Mouse (Mus musculus): Measurements from ENCODE around the gene Pcca. TPM values are rescaled to one million over a fixed set of nuclear protein-coding genes. Genes with fewer than 3 reads are reported as not detected.
"Not testable (repeated sequence)": the region's sequence is repeated elsewhere in the genome, so short reads cannot be mapped to it uniquely, and the experiment has no call there.

The Pcca gene
- polyA plus RNA-seq, 1 experiment = 84.5 TPM

DNA sequence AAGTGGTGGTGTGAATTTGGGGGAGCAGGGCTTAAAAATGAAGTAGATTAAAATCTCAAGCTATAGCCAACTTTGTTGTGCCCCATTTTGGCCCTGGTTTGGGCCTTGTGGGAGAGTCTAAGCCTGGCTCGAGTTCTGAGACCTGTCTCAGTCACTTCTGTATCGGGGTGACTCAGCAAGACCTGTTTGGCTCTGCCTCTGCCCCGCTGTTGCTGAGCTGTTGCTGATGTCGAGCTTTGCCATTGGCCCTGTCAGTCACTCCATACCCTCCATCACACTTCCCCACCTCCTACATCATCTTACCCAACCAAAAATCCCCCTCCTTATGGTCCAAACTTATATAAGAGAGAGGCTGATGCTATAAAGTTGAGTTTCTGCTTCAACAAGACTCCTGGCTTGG, 5.6 kb upstream of the Pcca start:
- WGBS = 77% methylated on average over 4 of the region's 4 CpGs
- no peak for DNase-seq
- no peaks in the 10 kb centered on the region for H3K4me1 ChIP-seq (ENCODE audit: control insufficient read depth, insufficient read depth, low read length)
- H3K4me3 ChIP-seq (replicated peaks; ENCODE audit: insufficient read depth, low read depth, low read length) = no peak overlapping the region
- no peaks in the 10 kb centered on the region for H3K27me3 ChIP-seq (ENCODE audit: control insufficient read depth, insufficient read depth, low read length)
- no peak for TF ChIP-seq CTCF (IDR thresholded peaks at IDR 0.05; ENCODE audit: borderline replicate concordance, insufficient read depth, low read depth, low read length)
- TF ChIP-seq POLR2A (IDR thresholded peaks at IDR 0.05; ENCODE audit: borderline replicate concordance, insufficient read depth, low read length) = no peak
- H3K27ac ChIP-seq (ENCODE audit: insufficient read depth, low read length) = no peak overlapping the region

DNA sequence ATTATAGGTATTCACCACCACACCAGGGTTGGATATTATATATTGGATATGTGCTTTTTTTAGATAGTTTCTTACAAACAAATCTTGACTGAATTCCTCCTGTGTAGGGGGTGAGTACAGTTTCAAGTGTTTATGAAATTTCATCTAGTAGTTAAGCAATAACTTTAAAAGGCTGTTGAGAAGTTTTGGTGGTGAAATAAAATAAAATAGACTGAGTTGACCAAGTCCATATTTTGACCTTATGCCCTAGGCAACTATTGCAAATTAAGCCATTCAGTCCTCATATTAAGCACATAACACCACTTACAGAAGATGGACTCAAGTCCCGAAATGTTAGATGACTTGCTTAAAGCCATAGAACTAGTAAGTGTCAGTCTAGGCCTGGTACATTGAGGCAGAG, 1.9 kb downstream of the Pcca start:
- 96% methylated on average over 1 of the region's 1 CpGs for WGBS
- Histone ChIP-seq H3K27me3 (ENCODE audit: control insufficient read depth, insufficient read depth, low read length) (no peaks in the 10 kb centered on the region), H3K27ac (ENCODE audit: insufficient read depth, low read length) (no peak overlapping the region), H3K4me3 (replicated peaks; ENCODE audit: insufficient read depth, low read depth, low read length) (no peak overlapping the region), H3K4me1 (ENCODE audit: control insufficient read depth, insufficient read depth, low read length) (peaks cover 7% of the 10 kb centered on the region)
- no peak for TF ChIP-seq CTCF (IDR thresholded peaks at IDR 0.05; ENCODE audit: borderline replicate concordance, insufficient read depth, low read depth, low read length)
- DNase-seq = no peak

DNA sequence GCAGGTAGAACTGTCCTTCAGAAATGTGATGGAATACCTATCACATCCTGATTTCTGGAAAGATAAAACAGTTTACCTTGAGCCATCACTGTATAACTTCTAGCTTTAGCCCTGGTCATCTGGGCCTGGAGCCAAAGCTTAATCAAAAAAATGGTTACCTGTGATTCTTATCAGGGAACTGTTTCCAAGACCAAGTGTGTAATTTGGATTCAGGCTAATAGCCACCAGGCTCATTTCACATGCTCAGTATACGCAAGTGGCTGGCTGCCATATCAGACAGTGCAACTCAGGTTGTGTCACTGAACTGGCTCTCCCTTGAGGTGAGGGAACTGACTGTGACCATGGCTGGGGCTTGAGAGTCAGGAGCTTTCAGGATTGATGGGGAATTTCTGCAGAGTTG, 14.3 kb downstream of the Pcca start:
- Histone ChIP-seq H3K4me3 (replicated peaks; ENCODE audit: insufficient read depth, low read depth, low read length) (no peak overlapping the region), H3K27me3 (ENCODE audit: control insufficient read depth, insufficient read depth, low read length) (no peaks in the 10 kb centered on the region), H3K4me1 (ENCODE audit: control insufficient read depth, insufficient read depth, low read length) (no peaks in the 10 kb centered on the region), H3K27ac (ENCODE audit: insufficient read depth, low read length) (no peak overlapping the region)
- DNase-seq = no peak
- TF ChIP-seq POLR2A (IDR thresholded peaks at IDR 0.05; ENCODE audit: borderline replicate concordance, insufficient read depth, low read length) (no peak), CTCF (IDR thresholded peaks at IDR 0.05; ENCODE audit: borderline replicate concordance, insufficient read depth, low read depth, low read length) (no peak)
- 48% methylated on average over 1 of the region's 1 CpGs for WGBS

DNA sequence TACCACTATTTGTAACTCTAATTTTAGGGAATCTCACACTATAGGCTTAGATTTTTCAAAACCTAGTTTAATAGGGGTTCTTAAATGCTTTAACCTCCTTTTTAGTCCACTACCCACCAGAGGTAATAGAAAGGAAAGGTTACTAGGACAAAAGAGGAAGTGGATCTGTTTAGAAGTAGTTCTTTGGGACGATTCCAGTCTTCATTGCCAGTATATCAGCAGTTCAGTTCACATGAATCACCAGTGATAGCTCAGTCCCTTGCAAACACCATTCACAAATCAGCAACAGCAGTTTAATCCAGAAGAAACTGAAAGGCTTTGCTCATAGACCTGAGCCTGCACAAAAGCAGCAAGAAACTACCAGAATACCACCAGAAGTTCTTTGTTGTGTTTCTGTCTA, 14.8 kb downstream of the Pcca start:
- WGBS = 85% methylated on average over 1 of the region's 1 CpGs
- no peak for TF ChIP-seq CTCF (IDR thresholded peaks at IDR 0.05; ENCODE audit: borderline replicate concordance, insufficient read depth, low read depth, low read length)
- Histone ChIP-seq H3K27me3 (ENCODE audit: control insufficient read depth, insufficient read depth, low read length) (no peaks in the 10 kb centered on the region), H3K27ac (ENCODE audit: insufficient read depth, low read length) (no peak overlapping the region), H3K4me1 (ENCODE audit: control insufficient read depth, insufficient read depth, low read length) (no peaks in the 10 kb centered on the region), H3K4me3 (replicated peaks; ENCODE audit: insufficient read depth, low read depth, low read length) (no peak overlapping the region)
- no peak for DNase-seq

DNA sequence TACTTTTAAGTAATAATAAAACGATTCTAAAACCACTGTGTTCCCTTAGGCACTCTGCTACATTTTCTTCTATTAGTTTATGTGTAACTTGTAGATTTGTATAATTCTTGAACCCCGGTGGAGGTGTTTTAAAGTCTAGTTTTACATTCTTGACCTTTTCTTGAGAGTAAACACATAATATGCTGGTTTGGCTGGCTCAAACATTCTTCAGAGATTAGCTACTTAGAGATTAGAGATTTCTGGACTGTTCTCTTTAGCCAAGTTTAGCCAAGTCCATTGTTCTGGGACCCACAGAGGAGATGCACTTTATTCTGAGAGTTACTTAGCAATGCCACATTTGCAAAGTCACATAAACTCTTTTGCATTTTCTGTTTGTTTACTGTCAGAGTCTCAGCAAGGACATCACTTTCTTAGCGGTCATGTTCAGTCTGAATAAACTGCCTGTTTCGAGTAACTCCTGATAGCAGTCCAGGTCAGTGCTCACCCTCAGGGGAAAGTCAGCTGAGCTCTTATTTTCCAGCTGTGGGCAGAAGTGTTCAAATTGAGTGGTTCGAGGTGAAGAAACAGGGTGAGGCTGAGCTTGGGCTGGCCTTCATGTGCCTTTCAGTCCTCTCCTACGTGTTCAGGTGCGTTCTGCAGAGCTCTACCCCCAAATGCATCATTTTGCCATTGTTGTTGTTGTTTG, 18.8 kb downstream of the Pcca start:
- no peak for DNase-seq
- WGBS = 84% methylated on average over 7 of the region's 7 CpGs
- H3K27ac ChIP-seq (ENCODE audit: insufficient read depth, low read length) = no peak overlapping the region
- TF ChIP-seq POLR2A (IDR thresholded peaks at IDR 0.05; ENCODE audit: borderline replicate concordance, insufficient read depth, low read length) (no peak), CTCF (IDR thresholded peaks at IDR 0.05; ENCODE audit: borderline replicate concordance, insufficient read depth, low read depth, low read length) (no peak)
- H3K27me3 ChIP-seq (ENCODE audit: control insufficient read depth, insufficient read depth, low read length) = no peaks in the 10 kb centered on the region
- no peaks in the 10 kb centered on the region for H3K4me1 ChIP-seq (ENCODE audit: control insufficient read depth, insufficient read depth, low read length)
- H3K4me3 ChIP-seq (replicated peaks; ENCODE audit: insufficient read depth, low read depth, low read length) = no peak overlapping the region

DNA sequence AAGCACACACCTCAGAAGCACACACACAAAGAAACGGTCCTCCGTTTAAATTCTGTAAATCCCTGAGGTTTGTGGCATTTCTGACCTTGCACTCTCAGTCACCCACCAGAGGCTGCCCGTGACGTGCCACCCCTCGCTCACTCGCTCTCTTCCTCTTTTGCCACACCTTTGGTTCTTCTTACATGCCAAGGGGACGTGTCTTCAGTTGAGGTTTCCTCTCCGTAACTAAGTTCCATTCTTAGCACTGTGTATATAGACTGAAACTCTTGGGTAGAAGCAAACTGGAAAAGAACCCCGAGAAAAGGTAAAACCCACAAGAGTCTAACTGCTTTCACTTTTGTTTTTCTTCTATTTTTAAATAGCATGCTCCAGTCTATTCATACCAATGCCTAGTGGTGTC, 23.2 kb downstream of the Pcca start:
- Histone ChIP-seq H3K4me3 (replicated peaks; ENCODE audit: insufficient read depth, low read depth, low read length) (no peak overlapping the region), H3K27me3 (ENCODE audit: control insufficient read depth, insufficient read depth, low read length) (no peaks in the 10 kb centered on the region), H3K4me1 (ENCODE audit: control insufficient read depth, insufficient read depth, low read length) (no peaks in the 10 kb centered on the region), H3K27ac (ENCODE audit: insufficient read depth, low read length) (no peak overlapping the region)
- no peak for DNase-seq
- TF ChIP-seq CTCF (IDR thresholded peaks at IDR 0.05; ENCODE audit: borderline replicate concordance, insufficient read depth, low read depth, low read length) (no peak), POLR2A (IDR thresholded peaks at IDR 0.05; ENCODE audit: borderline replicate concordance, insufficient read depth, low read length) (no peak)
- WGBS = 94% methylated on average over 9 of the region's 9 CpGs

DNA sequence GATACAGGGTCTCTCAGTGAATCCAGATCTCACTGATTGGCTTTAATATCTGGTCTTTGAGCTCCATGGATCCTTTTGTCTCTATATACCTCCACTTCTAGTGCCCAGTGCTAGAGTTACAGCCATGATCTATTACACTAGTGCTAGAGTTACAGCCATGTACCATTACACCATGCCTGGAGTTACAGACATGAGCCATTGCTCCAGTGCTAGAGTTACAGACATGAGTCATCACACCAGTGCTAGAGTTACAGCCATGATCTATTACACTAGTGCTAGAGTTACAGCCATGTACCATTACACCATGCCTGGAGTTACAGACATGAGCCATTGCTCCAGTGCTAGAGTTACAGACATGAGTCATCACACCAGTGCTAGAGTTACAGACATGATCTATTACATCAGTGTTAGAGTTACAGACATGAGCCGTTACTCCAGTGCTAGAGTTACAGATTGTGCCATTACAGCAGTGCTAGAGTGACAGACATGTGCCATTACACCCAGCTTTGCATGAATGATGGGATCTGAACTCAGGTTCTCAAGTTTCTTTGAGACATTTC, 26.8 kb downstream of the Pcca start:
- 95% methylated on average over 1 of the region's 1 CpGs for WGBS
- not testable (repeated sequence) for DNase-seq; H3K4me3 ChIP-seq (replicated peaks; ENCODE audit: insufficient read depth, low read depth, low read length); H3K27me3 ChIP-seq (ENCODE audit: control insufficient read depth, insufficient read depth, low read length); H3K4me1 ChIP-seq (ENCODE audit: control insufficient read depth, insufficient read depth, low read length); H3K27ac ChIP-seq (ENCODE audit: insufficient read depth, low read length)

DNA sequence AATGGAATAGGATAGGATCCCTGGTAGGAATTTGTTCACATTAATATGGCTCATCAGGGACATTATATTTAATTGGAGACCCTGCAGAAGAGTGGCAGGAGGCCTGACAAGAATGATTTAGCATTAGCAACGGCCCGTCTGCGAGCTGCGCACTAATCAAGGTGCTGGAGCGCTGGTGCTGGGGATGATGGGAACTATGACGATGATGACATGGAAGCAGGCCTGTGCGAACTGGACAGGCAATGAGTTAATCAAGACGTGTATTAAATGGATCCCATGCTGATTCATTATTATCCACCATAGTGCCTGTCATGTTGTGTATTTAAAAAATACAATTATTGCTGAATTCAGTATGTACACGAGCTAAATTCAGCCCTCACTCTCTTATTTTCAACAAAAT, 36.7 kb downstream of the Pcca start:
- H3K4me1 ChIP-seq (ENCODE audit: control insufficient read depth, insufficient read depth, low read length) = no peaks in the 10 kb centered on the region
- no peak for DNase-seq
- WGBS = 69% methylated on average over 9 of the region's 9 CpGs
- no peak overlapping the region for H3K27ac ChIP-seq (ENCODE audit: insufficient read depth, low read length)
- TF ChIP-seq CTCF (IDR thresholded peaks at IDR 0.05; ENCODE audit: borderline replicate concordance, insufficient read depth, low read depth, low read length) (no peak), POLR2A (IDR thresholded peaks at IDR 0.05; ENCODE audit: borderline replicate concordance, insufficient read depth, low read length) (no peak)
- no peaks in the 10 kb centered on the region for H3K27me3 ChIP-seq (ENCODE audit: control insufficient read depth, insufficient read depth, low read length)
- no peak overlapping the region for H3K4me3 ChIP-seq (replicated peaks; ENCODE audit: insufficient read depth, low read depth, low read length)
